Mouse (Mus musculus) bone marrow macrophage, adult 2 months (primary cell): ENCODE results near the gene Map2k4. TPM values are rescaled to one million over a fixed set of nuclear protein-coding genes. Genes with fewer than 3 reads are reported as not detected.
A peak's percentile ranks its signal among the peaks of the same experiment; 100 is the strongest.

Experiments used
- H3K27ac ChIP-seq: 2 replicates; pipeline ENCODE4 v1.5.1; 2012; ENCODE audit warnings: low read depth, low read length; ENCODE audit not compliant: insufficient read depth
- H3K4me1 ChIP-seq: 2 replicates; pipeline ENCODE4 v1.6.1; 2012; ENCODE audit warnings: low read length; ENCODE audit not compliant: control insufficient read depth, insufficient read depth
- H3K4me3 ChIP-seq: 2 replicates; pipeline ENCODE4 v1.5.1; 2012; ENCODE audit warnings: mild to moderate bottlenecking, low read length, moderate library complexity; ENCODE audit not compliant: insufficient read depth
- CTCF ChIP-seq: IDR thresholded peaks from 2 replicates; pipeline ENCODE4 v1.5.1; 2012; ENCODE audit warnings: low read depth, mild to moderate bottlenecking, low read length, moderate library complexity
- POLR2A ChIP-seq: IDR thresholded peaks from 2 replicates; pipeline ENCODE4 v1.6.1; 2012; ENCODE audit warnings: mild to moderate bottlenecking, low read depth, low read length, borderline replicate concordance
- polyA plus RNA-seq: library from polyadenylated mRNA; stranded (reverse); fragments of >200 nt; gene quantifications from 2 replicates; pipeline ENCODE4 v1.2.4, GENCODE M21; 2012; ENCODE audit not compliant: missing spikeins, insufficient read depth, insufficient read length

The Map2k4 gene
- polyA plus RNA-seq: 29.1 and 31.8 TPM in 2 replicates

GRCm38 (mm10) chr11:65788154-65788553 lies at the start of gene Map2k4:
TSS of gene Map2k4 (minus strand) at chr11:65788297.
- Histone ChIP-seq H3K4me3 (peak within 1 kb of the TSS; percentile 77), H3K4me1 (peaks cover 8% of the 10 kb centered on the region), H3K27ac (no peak within 1 kb of the TSS)
- no peak for TF ChIP-seq POLR2A
- TF ChIP-seq CTCF: no peak

GRCm38 (mm10) chr11:65824556-65824955 lies 36.5 kb upstream of the Map2k4 start:
- TF ChIP-seq POLR2A (no peak), CTCF (no peak)
- H3K4me3 ChIP-seq: no peak overlapping the region
- no peaks in the 10 kb centered on the region for H3K4me1 ChIP-seq
- H3K27ac ChIP-seq: no peak overlapping the region

- H3K4me3 ChIP-seq: no peak overlapping the region
- H3K27ac ChIP-seq: no peak overlapping the region
- H3K4me1 ChIP-seq: peaks cover 2% of the 10 kb centered on the region; the same call in 1 of the 2 replicates
- TF ChIP-seq CTCF: peak; percentile 68
- no peak for TF ChIP-seq POLR2A
Observed at GRCm38 (mm10) chr11:65820877-65821276, 32.8 kb upstream of the Map2k4 start.

GRCm38 (mm10) chr11:65820280-65820679 lies 32.2 kb upstream of the Map2k4 start:
- no peak overlapping the region for H3K27ac ChIP-seq
- H3K4me3 ChIP-seq: no peak overlapping the region
- peaks cover 2% of the 10 kb centered on the region; the same call in 1 of the 2 replicates for H3K4me1 ChIP-seq
- TF ChIP-seq CTCF: no peak
- no peak for TF ChIP-seq POLR2A

- H3K4me1 ChIP-seq: peaks cover 2% of the 10 kb centered on the region; the same call in 1 of the 2 replicates
- TF ChIP-seq POLR2A (no peak), CTCF (no peak)
- no peak overlapping the region for H3K4me3 ChIP-seq
- no peak overlapping the region for H3K27ac ChIP-seq
Observed at GRCm38 (mm10) chr11:65818193-65818592, 30.1 kb upstream of the Map2k4 start.

GRCm38 (mm10) chr11:65816237-65816636 lies 28.1 kb upstream of the Map2k4 start:
- Histone ChIP-seq H3K4me1 (peaks cover 5% of the 10 kb centered on the region; the same call in 1 of the 2 replicates), H3K4me3 (no peak overlapping the region), H3K27ac (no peak overlapping the region)
- TF ChIP-seq POLR2A (no peak), CTCF (no peak)

- Histone ChIP-seq H3K4me3 (no peak overlapping the region), H3K4me1 (peaks cover 5% of the 10 kb centered on the region; the same call in 1 of the 2 replicates), H3K27ac (no peak overlapping the region)
- TF ChIP-seq CTCF (no peak), POLR2A (no peak)
Observed at GRCm38 (mm10) chr11:65814381-65814780, 26.3 kb upstream of the Map2k4 start.

GRCm38 (mm10) chr11:65812088-65812487 lies 24.0 kb upstream of the Map2k4 start:
- no peak overlapping the region for H3K4me3 ChIP-seq
- H3K4me1 ChIP-seq: peaks cover 5% of the 10 kb centered on the region; the same call in 1 of the 2 replicates
- no peak for TF ChIP-seq CTCF
- TF ChIP-seq POLR2A: no peak
- no peak overlapping the region for H3K27ac ChIP-seq

GRCm38 (mm10) chr11:65807601-65808000 lies 19.5 kb upstream of the Map2k4 start:
- Histone ChIP-seq H3K27ac (peak overlapping the region; percentile 96), H3K4me1 (peaks cover 8% of the 10 kb centered on the region; the same call in 1 of the 2 replicates), H3K4me3 (peak overlapping the region; percentile 96)
- TF ChIP-seq CTCF (no peak), POLR2A (no peak)

- peak within 1 kb of the TSS; percentile 96 for H3K27ac ChIP-seq
- TF ChIP-seq POLR2A (no peak), CTCF (no peak)
Observed at GRCm38 (mm10) chr11:65806909-65807504, 18.9 kb upstream of the Map2k4 start, which contains the start of gene Zkscan6. TSS of gene Zkscan6 (plus strand) at chr11:65807175.

More at GRCm38 (mm10) chr11:65806909-65807504, 18.9 kb upstream of the Map2k4 start, which contains the start of gene Zkscan6:
- Histone ChIP-seq H3K4me3 (peak within 1 kb of the TSS; percentile 96), H3K4me1 (peaks cover 5% of the 10 kb centered on the region; the same call in 1 of the 2 replicates)
